Mouse (Mus musculus) spleen, embryonic (tissue): ENCODE data around the gene Adi1.

Source experiments
- CTCF ChIA-PET: fragments of 350-600 bp; sonication (Branson Sonifier 250); formaldehyde crosslinking; loops from one replicate; lab custom pipeline; 2022; lab: Charles Lee

Gene Adi1

DNA sequence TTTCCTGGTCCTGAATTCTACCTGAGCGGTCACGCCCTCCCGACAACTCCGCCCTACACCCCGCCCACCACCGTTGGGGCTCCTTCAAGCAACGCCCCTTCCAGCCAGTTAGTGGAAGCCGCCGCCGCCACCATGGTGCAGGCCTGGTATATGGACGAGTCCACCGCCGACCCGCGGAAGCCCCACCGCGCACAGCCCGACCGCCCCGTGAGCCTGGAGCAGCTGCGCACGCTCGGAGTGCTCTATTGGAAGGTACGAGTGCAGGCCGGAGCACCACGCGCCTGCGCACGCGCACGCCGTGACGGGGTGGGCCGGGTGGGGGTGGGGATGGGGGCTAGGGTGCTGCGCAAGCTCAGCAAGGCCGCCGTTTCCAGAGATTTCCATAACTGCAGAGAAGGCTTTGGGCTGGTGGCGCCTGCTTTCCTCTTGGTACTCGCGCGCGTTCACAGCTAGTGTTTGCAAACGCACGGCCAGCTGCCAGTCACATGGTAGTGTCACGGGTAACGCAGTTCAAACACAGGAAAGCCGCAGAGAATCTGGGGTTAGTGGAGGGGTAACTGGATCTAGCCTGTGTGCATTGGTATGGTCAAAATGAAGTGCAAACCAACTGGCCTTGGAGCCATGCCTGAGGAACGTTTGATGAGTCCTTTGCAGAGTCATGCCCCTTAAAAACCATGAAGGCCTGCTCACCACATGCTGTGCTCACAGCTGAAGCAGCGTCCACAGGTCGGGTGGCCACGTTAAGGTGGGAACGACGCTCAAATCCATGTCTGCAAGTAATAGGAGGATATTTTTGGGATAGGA lies at the start of gene Adi1:
TSS of gene Adi1 (plus strand) at position 111 of the 804 bp plus-strand sequence.
- CTCF ChIA-PET = no interaction called here

DNA sequence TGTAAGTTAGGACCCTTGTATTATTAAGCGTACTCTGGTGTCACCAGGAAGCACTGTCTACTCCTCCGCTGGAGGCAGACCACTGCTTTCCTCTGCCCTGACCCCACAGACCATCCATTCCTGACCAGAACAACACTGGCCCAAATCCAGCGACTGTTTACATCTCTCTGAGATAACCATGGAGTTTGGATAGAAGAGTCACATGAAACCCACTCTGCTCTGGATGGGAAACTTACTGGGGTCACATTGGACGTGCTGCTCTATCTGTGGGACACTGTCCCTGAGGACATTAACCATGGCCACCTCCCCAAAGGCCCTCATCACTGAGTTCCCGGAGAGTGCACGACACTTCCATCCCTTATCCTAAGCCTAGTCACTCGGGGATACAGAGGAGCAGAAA lies 49.6 kb upstream of the Adi1 start:
- CTCF ChIA-PET = no interaction called here

DNA sequence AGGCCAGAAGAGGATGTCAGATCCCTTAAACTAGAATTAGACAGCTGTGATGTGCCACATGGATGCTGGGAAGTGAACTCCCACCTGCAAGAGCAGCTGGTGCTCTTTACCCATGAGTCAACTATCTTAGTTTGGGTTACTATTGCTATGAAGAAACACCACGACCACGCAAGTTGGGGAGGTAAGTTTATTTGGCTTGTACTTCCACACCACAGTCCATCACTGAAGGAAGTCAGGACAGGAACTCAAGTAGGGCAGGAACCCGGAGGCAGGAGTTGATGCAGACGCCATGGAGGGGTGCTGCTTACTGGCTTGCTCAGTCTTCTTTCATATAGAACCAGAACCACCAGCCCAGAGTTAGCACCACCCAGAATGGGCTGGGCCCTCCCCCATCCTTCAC lies 47.9 kb upstream of the Adi1 start:
- CTCF ChIA-PET = no interaction called here

DNA sequence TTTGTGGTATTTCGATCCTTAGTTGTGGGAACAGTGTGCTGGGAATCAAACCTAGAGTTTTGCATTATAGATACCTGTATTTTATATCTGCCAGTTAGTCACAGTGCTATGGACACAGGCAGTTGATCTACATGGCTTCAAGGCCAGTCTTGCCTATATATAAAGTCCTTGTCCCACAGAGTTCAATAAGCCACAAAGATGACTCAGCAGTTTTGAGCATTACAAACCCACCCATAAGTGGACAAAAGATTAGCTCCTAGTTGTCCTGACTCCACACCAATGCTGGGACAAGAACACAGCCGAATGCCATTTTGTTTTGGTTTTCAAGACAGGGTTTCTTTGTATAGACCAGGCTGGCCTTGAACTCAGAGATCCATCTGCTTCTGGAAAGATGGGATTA lies 46.6 kb upstream of the Adi1 start:
- CTCF ChIA-PET = no interaction called here

DNA sequence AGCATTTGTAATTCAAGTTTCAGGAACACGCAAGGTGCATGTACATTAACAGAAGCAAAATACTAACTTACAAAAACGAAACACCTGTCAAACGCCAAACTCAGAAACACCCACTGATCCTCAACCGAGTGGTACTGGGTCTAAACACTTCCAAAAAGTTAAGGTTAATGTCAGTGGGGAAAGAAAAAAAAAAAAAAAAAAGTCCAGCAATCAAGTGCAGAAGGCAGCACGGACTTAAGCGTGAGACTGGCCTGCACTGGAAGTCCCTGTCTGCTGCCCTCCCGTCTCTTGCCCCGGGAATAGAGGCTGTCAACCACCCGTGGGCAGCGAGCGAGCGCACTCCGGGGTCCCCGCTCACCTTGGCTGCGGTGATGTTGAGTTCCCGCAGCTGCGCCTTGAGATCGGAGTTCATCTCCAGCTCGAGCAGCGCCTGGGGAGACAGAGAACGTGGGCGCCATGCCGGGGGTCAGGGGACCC lies 39.9 kb upstream of the Adi1 start:
- CTCF ChIA-PET = interaction anchor here (0.6 to 1.2 kb wide), 2 partner anchors 16 to 17 kb away, joined by 3 read pairs; no protein-coding TSS in a partner anchor

DNA sequence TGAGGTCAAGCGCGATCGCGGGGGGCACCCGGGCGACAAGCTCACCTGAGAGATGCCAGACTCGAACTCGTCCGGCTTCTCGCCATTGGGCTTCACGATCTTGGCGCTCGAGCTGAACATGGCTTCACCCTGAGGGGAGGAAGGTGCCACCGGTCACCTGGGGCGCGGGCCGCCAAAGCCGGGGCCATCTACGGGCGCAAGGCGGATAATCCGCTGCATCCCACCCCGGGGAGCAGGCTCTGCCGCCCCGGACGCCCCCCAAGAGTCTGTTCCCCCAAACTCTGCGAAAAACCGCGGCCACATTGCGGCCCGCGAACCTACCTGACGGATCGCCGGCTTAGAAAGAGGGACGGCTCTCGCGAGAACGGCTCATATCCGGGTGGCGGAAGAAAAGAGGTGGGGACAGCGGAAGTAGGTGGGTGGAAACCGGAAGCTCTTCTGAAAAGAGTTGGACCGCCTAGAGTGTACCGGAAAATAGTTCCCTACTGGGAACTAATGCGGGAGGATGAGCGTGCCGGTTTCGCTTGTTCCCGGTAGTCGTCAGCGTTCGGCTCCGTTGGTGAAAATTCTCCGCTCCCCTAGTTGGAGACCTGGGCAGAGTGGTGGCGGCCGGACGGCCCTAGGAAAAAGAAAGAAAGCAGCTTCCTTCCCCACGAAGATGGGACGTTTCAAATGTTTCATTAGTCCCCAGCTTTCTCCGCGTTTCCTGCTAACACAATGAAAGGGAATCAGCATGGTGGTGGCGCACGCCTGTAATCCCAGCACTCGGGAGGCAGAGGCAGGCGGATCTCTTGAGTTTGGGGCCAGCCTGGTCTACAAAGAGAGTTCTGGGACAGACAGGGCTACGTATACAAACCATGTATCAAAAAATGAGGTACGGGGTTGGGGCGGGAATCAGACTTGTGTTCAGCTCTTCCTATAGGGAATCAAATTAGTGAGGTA lies 39.2 kb upstream of the Adi1 start, which contains the start of gene Rps7:
TSS of gene Rps7 (minus strand) at position 419 of the 942 bp plus-strand sequence.
- CTCF ChIA-PET = interaction anchor here (0.6 to 1.2 kb wide), 4 partner anchors 16 to 26 kb away, joined by 3 read pairs; no protein-coding TSS in a partner anchor

DNA sequence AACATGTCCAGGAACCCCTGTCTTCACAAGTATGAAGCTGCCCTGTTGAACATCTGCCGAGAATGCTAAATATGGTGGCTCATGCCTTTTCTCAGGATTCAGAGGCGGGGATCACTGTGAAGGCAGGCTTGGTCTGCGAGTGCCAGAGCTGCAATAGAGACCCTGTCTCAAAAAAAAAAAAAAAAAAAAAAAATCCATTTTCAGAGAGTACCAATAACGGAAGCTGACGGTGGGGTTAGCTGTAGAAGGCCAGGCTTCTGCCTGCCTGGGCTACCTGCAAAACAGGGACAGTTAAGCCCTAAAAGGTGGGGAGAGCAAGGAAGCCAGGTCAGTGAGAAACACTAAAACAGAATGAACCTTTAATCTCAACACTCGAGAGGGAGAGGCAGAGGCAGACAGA lies 38.5 kb upstream of the Adi1 start:
- CTCF ChIA-PET = interaction anchor here (0.6 to 1.1 kb wide), 2 partner anchors 20 to 25 kb away, joined by 3 read pairs; no protein-coding TSS in a partner anchor

DNA sequence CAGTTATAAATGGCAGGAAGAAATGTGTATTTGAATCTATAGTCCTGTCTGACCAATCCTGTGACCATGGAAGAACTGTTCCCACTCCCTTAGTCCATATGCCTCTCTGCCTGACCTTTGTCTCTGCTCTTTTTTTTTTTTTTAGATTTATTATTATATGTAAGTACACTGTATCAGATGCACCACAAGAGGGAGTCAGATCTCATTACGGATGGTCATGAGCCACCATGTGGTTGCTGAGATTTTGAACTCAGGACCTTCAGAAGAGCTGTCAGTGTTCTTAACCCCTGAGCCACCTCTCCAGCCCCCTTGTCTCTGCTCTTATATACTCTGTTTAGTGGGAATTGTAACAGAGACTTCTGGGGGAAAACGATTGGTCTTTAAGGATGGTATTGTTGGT lies 36.3 kb upstream of the Adi1 start:
- CTCF ChIA-PET = no interaction called here

DNA sequence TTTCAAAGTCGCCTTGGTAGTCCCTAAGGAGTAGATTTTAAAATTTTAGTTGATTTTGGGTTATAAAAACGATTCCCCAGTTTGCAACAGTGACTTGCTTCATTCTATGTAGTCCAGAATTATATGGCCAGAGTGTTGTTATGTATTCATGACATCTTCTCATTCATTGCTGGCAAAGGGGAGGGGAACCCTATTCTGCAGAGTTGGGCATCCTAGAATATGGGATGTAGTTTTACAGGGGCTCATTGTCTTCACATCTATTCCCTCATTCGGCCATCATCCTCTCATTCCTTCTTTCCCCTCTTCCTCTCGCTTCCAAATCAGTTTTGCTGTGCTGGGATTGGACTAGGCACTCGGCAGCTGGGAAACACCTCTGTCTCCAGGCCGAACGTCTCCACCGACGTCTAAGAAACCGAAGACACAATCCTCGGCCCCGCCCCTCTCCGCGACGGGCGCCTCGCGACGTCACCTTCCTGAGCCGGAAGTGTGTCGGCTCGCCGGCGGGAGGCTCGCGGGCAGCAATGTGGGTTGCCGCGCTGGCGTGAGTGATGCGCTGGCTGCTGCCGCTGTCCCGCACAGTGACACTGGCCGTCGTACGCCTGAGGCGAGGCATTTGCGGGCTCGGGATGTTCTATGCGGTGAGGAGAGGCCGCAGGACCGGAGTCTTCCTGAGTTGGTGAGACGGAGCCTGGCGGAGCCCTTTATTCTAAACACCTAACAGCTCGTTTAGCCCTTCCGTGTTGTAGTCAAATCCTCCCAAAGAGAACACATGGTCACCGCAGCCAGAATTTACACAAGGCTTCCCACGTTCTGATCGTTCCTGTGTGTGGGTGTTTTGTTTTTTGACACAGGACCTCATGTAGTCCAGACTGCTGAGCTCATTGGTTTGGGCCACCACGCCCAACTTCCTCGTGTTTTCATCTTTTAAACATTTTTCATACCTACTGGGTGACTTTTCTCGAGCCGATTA lies 25.6 kb upstream of the Adi1 start, which contains the start of gene Rnaseh1:
TSS of gene Rnaseh1 (plus strand) at position 462 of the 970 bp plus-strand sequence.
- CTCF ChIA-PET = no interaction called here

DNA sequence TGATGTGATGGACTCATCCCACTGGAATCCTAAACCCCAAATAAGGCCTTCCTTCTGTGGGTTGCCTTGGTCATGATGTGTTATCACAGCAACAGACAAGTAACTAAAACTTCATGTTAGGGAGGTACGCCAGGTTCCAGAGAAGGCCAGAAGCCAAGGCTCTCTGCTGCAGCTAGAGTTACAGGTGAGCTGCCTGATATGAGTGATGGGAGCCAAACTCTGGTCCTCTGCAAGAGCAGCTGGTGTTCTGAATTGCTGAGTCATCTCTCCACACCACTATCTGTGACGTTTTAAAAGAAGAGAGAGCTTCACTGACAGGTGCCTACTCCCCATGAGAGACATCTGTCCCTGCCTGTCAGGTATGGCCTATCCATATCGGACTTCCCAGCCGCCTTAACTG lies 12.4 kb upstream of the Adi1 start:
- CTCF ChIA-PET = interaction anchor here (1.3 kb wide), 1 partner anchor 26 kb away, joined by 3 read pairs; no protein-coding TSS in a partner anchor

DNA sequence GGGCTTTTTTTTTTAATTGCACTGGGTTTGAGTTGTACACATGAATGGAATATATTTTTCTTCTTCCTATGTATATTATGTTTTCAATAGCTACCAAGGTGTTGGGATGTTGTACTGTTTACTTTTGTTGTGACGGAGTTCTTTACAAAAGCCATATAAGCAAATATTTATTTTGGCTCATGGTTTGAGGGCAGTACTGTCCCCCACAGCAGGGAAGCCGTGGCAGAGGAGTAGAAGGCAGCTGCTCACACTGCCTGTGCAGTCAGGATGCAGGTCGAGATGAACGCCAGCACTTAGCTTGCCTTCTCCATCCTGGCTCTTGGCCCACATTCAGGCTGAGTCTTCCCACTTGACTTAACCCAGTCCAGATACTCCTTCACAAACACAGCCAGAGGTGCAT lies 8.3 kb upstream of the Adi1 start:
- CTCF ChIA-PET = no interaction called here

DNA sequence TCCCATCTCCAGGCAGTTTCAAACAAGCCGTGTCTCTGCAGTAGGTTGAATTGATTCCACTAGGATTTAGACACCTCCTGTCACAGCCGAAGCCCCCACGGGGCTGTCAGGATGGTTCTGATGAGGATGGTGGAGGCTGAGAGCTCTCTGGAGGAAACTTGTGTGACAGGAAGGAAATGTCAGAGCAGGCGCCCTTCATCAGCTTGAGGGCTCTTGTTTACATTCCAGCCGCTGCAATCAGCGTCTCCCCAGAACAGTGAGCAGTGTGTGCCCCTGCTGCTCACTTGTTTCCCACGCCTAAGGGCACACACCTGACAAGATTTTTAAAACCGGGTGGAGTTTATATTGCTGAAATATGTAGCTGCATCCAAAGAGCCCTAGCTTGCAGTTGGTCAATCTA lies 7.7 kb upstream of the Adi1 start:
- CTCF ChIA-PET = no interaction called here

DNA sequence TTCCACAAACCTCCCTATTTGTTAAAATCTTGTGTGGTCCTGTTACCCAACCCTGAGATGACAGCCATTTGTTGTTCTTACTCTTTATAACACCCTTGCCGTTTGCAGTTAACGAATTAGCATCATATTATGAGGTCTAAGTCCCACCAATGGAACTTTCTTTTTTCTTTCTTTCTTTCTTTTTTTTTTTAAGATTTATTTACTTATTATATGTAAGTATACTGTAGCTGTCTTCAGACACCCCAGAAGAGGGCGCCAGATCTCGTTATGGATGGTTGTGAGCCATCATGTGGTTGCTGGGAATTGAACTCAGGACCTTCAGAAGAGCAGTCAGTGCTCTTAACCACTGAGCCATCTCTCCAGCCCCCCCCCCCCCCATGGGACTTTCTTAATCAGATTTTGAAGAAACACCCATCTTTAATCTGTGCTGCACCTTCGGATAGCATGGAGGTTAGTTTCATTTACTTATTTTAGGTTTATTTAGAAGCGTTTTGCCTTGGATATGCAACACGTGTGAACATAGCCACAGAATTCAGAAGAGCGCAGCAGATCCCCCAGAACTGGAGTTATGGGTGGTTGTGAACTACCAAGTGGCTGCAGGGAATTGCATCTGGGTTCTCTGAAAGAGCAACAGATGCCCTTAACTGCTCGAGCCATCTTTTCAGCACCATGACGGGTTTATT lies 852 bp upstream of the Adi1 start:
- CTCF ChIA-PET = no interaction called here

DNA sequence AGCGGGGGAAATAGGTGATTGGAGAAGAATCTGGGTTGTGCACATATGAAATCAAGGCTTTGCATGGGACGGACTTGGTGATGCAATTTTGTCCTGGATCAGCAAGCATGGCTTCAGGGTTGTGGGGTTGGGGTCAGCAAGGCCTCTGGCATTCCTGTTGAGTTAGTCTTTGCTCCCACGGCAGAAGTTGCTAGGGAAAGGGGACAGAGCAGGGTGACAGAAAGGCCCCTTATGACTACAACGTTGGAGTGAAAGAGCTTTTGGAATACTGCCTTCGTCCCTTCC lies 836 bp downstream of the Adi1 start:
- CTCF ChIA-PET = no interaction called here

DNA sequence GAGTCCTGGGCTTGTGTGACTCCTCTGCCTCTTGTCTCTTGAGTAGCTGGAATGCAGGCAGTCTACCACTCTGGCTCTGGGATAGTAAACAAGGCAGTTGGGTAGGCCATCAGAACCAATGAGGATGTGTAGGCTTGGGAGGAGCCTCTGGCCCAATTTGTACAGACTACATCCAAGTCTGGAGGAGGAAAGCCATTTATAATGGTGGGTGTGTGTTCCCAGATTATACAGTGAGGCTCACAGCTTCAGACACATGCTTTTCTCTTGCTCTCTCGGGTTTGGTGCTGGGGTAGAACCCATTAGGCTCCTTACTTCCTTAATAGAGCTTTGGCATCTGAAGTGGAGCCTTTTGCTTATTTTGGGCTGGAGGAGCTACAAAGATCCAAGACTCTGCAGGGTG lies 9.6 kb downstream of the Adi1 start:
- CTCF ChIA-PET = interaction anchor here (0.7 kb wide), 1 partner anchor 24 kb away, joined by 15 read pairs; no protein-coding TSS in a partner anchor

DNA sequence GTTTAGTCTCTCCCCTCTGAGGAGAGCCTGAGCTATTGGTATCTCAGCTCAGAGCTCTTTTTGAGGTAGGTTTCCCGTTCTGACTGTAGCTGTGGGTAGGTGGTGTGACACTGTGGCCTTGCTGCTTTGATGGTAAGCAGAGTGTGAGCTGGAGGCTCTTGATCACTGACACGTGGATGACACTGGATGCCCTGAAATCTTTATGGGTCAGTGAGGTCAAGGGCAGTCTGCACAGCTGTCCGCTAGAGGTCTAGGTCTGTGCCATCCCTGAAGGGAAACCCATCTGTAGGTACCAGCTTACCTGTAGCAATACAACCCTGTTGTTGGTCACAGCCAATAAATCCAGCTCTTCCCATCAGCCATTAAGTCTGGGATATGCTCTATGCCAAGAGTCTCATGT lies 10.7 kb downstream of the Adi1 start:
- CTCF ChIA-PET = no interaction called here

DNA sequence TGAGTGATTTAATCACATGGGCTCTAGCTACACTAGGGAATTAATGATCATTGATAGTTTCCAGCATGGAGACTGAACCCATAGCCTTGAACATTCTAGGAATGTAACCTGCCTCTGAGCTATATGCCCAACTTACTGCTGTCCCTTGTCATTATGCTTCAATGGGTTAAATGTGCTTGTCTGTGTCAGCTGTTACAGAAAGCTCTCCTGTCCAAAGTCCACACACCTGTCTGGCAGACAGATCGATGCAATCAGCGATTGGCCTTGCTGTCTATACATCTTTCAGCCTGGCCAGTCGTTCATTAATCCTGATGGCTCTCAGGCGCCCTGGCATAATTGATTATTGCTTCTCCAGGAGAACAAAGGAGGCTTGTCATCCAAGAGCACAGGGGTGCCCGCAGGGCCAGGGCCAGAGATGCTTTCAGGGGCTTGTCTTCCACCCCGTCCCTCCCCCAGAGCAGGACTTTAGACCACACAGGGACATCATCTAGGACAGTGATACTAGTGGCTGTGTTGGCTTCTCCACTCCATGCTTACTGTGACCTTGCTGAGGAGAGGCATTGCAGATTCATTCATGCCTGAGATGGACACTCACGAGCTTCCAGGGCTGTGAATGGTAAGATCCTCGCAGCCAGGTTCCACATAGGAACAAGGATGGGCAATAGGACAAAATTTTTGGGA lies 11.3 kb downstream of the Adi1 start:
- CTCF ChIA-PET = no interaction called here

DNA sequence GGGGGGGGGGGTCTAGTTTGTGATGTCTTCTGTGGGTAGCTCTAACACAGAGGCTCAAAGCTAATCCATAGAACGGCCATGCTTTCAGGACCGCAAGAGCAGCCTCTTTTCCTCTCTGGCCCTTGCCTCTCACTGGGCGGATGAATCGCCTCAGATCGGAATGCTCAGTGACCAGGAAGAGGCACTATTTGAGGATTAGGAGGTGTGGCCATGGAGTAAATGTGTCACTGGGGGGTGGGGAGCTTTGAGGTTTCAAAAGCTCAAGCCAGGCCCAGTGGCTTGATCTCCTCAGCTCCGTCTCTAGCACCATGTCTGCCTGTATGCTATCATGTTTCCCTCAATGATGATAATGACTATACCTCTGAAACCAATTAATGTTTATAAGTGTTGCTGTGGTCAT lies 14.0 kb downstream of the Adi1 start:
- CTCF ChIA-PET = no interaction called here

DNA sequence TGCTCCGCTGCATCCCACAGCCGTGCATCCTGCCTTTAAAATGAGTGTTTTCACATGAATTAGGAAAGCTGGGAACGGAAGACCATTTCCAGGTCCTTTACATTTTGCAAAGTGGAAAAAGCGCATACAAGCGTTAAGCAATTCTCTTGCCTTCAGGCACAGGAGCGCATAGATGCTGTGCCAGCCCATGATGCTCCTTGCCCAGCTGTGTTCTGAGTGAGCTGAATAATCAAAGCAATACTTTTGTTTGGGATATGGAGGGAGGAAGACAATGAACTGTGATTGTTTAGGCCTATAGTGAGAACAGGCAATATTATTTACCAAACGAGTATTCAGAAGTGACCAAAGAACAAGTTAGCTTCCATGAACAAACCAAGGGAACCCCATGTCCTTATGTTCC lies 15.7 kb downstream of the Adi1 start:
- CTCF ChIA-PET = no interaction called here

DNA sequence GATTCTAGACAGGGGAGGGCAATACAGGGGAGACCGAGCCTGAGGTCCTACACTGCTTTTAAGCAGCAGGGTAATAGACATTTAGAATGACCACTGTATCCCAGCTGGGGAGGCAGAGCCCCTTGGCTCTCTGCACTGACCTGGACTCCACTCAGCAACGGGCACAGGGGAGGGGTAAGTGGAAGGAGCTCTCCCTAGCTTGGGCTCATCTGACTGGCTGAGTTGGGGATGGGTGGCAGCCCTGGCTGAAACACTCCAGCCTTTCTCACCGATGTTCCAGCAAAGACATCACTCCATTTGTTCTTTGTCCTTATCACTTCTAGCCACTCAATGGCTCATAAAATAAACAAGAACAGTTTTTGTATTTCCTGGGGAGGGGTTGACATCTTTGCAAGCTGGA lies 18.7 kb downstream of the Adi1 start:
- CTCF ChIA-PET = no interaction called here
